Mouse (Mus musculus) liver (tissue): ENCODE results near the gene Dis3l2.

Experiments
- DNase-seq: peaks from one replicate; pipeline ENCODE4 v3.0.0-alpha.2; 2020; ENCODE audit warnings: mixed read lengths

Gene Dis3l2

GRCm38 (mm10) chr1:86733160-86733821, 29.7 kb downstream of the Dis3l2 start:
- DNase-seq = no peak

- DNase-seq = no peak
Observed at GRCm38 (mm10) chr1:86736414-86736813, 32.8 kb downstream of the Dis3l2 start.

- DNase-seq = no peak
Observed at GRCm38 (mm10) chr1:86742896-86743295, 39.3 kb downstream of the Dis3l2 start.

- no peak for DNase-seq
Observed at GRCm38 (mm10) chr1:86747034-86747433, 43.4 kb downstream of the Dis3l2 start.

- no peak for DNase-seq
Observed at GRCm38 (mm10) chr1:86750094-86750493, 46.5 kb downstream of the Dis3l2 start.

GRCm38 (mm10) chr1:86753416-86753815, 49.8 kb downstream of the Dis3l2 start:
- no peak for DNase-seq

- no peak for DNase-seq
Observed at GRCm38 (mm10) chr1:86754335-86754734, 50.7 kb downstream of the Dis3l2 start.

GRCm38 (mm10) chr1:86758091-86758490, 54.5 kb downstream of the Dis3l2 start:
- no peak for DNase-seq

- no peak for DNase-seq
Observed at GRCm38 (mm10) chr1:86762161-86762560, 58.6 kb downstream of the Dis3l2 start.

- no peak for DNase-seq
Observed at GRCm38 (mm10) chr1:86801241-86801640, 97.6 kb downstream of the Dis3l2 start.

- no peak for DNase-seq
Observed at GRCm38 (mm10) chr1:86811756-86812155, 108.1 kb downstream of the Dis3l2 start.

GRCm38 (mm10) chr1:86822266-86822665, 118.7 kb downstream of the Dis3l2 start:
- no peak for DNase-seq

- DNase-seq = no peak
Observed at GRCm38 (mm10) chr1:86834351-86834987, 130.9 kb downstream of the Dis3l2 start.

- DNase-seq = no peak
Observed at GRCm38 (mm10) chr1:86834988-86835387, 131.4 kb downstream of the Dis3l2 start.

- peak; percentile 6 for DNase-seq
Observed at GRCm38 (mm10) chr1:86850754-86851153, 147.1 kb downstream of the Dis3l2 start.

GRCm38 (mm10) chr1:86858876-86859275, 155.3 kb downstream of the Dis3l2 start:
- no peak for DNase-seq

GRCm38 (mm10) chr1:86859371-86859770, 155.8 kb downstream of the Dis3l2 start:
- no peak for DNase-seq

GRCm38 (mm10) chr1:86873745-86874144, 170.1 kb downstream of the Dis3l2 start:
- DNase-seq = no peak

GRCm38 (mm10) chr1:86878743-86879142, 175.1 kb downstream of the Dis3l2 start:
- no peak for DNase-seq

- no peak for DNase-seq
Observed at GRCm38 (mm10) chr1:86879547-86879946, 175.9 kb downstream of the Dis3l2 start.

- DNase-seq = no peak
Observed at GRCm38 (mm10) chr1:86887060-86887459, 183.5 kb downstream of the Dis3l2 start.

GRCm38 (mm10) chr1:86912481-86912880, 208.9 kb downstream of the Dis3l2 start:
- no peak for DNase-seq

GRCm38 (mm10) chr1:86913896-86914295, 210.3 kb downstream of the Dis3l2 start:
- no peak for DNase-seq

GRCm38 (mm10) chr1:86914697-86915096, 211.1 kb downstream of the Dis3l2 start:
- no peak for DNase-seq
